Mouse (Mus musculus) urinary bladder, postnatal 36 days (tissue): ENCODE results near the gene Kif5c.

Experiments
- DNase-seq, 2 experiments: peaks; one replicate each; pipeline ENCODE4 v3.0.0; 2022; ENCODE audit warnings: low spot score in 2 of 2, mixed read lengths in 1 of 2

Kif5c gene

DNA sequence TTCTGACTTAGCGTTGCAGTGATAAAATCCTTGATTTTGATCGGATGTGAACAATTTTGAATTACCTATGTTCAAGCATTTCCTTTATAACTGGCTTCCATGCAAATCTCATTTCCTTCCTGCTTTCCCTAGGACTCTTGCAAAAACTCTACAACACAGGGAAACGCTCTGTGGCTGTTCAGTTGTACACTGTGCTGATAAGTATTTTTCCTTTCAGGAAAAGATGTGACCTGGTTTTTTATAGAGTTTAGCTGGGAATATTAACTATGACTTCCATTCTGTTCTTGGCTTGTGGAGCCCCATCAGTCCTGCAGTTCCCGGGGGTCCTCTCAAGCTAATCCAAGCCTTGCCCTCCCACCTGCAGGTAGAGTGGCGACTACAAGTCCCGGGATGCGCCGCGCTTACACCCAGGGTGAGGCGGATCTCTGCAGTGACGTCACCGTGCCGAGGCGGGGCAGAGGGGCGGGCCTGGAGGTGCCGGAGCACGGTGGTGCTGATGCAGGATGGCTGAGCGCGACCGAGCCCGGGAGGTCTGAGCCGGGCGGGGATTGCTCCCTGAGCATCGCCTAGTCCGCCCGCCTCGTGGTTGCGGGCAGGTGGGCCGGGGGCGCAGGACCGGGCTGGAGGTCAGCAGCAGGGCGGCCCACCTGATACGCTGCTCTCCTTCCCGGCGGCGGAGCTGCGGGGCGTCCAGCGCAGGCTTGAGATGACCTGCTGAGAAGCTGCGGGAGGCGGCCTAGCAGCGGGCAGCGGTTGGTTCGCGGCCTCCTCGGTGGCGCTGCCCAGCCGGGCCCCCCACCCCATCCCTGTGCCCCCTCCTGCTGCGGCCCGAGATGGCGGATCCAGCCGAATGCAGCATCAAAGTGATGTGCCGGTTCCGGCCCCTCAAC lies at the start of gene Kif5c:
Gene Kif5c, plus strand, starts transcription at position 470 of the 890 bp plus-strand sequence.
- peak; percentile 78 to 84 for DNase-seq

DNA sequence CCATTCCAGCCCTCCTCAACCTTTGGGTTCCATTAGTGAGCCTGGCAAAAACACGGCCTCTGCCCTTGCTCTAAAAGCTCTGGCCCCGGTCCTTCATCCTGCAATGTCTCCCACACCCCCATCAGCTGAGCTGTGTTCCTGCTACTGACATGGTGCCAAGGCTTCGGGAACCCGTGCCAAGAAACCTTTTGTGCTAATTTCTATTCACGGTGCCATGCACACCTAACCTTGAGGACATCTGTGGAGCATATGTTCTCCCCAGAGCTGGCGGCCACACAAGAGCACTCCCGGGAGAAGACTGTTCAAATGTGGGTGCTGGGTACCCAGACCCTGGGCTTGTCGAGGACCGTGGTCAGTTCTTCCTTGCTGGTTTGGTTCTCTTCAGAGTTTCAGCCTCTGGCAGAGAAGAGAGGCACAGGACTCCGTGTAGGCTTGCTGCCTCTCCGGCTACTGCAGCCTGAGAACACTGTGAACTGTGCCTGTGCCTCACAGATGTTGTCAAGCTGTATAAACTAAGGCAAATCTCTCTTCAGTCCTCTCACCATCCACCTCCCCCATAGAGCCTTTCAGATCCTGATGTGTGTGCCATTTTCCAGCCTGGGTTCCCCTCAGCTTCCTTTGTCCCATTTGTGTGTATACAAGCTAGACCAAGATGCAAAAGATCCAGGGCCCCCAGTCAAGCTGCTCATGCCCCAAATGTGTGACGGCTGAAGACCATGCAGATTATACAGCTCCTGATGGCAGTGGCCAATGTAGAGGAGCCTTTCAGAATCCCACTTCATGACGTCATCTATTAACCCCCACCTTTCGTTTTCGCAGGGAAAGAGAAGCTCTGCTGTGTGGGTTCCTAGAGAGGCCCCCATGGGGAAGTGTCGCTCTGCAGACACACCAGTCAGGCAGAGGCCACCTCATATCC lies 49.0 kb upstream of the Kif5c start:
- peak in 1 of 2 experiments; percentile 25 for DNase-seq

DNA sequence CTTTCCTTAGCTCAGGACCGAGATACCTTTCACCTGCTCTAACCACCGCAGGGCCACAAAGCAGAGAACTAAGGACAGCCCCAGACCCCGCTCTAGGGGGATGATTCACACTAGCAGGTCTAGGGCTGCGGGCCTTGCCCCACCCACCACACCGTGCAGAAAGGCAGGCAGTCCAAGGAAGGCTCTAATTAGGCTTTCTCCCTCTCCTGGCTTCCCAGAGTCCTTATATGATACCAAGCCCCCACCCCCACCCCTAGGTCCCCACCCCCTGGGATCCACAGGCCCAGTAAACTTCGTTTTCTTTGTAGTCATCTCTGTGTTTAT lies 48.4 kb upstream of the Kif5c start:
- no peak for DNase-seq

DNA sequence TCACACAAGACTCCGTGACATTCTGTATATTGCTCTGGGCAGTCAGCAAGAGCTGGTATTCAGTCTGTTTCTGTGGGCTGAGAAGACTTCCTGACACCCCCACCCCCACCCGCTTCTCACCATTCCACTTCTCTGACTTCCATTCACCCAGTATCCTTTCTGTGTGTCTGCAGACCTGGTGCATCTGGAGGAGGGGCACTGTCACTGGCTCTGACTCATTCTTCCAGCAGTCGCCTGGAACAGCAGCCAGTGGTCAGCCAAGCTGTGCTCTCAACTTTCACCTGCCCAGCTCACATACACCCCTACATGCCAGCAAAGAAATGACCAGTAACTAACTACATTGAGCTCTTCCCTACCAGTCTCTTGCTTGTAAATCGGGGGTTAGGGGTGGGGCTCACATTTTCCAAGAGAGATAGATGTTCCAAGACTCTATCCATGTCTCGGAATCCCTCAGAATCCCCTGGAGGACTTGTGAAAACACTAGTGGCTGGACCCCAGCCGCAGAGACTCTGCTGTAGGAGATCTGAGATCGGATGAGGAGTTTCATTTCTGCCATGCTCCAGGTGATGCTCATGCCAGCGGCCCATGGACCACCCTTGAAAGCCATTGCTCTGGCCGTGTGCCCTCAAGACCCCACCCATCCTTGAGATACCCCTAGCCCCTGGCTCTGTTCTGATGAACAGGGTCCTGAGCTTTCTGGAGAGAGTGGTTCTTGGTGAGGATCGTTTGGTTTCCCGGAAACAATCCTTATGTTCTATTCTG lies 47.8 kb upstream of the Kif5c start:
- no peak for DNase-seq

DNA sequence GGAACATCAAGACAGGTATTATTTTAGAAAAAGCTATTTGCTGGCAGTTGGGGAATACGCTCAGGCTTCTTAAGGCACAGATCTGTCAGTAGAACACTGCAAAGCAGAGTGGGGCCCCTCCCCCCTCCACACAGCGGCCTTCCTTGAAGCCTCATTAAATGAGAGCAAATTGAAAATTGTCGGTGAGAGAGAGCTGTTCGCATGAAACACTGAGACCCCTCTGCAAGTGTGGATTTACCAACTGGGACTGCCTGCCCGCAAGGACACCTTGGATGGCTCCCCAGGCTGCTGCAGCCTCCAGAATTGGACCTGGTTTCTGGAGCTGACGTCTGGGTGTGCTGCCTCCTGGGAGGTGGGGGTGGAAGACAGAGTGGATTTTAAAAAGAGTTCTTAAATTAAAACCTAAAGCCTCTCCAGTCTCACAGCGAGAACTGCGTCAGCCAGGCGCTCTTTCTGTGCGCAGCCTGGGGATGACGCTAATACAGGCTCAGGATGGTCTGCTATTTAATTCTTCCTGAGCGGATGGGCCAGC lies 46.9 kb upstream of the Kif5c start:
- no peak for DNase-seq

GRCm38 (mm10) chr2:49572684-49573083 lies 46.4 kb upstream of the Kif5c start:
- DNase-seq, result no peak

- no peak for DNase-seq
Measured at GRCm38 (mm10) chr2:49573282-49573681, 45.8 kb upstream of the Kif5c start.

- DNase-seq, result no peak
Measured at GRCm38 (mm10) chr2:49580585-49580984, 38.5 kb upstream of the Kif5c start.

GRCm38 (mm10) chr2:49582546-49582945 lies 36.6 kb upstream of the Kif5c start:
- no peak for DNase-seq

DNA sequence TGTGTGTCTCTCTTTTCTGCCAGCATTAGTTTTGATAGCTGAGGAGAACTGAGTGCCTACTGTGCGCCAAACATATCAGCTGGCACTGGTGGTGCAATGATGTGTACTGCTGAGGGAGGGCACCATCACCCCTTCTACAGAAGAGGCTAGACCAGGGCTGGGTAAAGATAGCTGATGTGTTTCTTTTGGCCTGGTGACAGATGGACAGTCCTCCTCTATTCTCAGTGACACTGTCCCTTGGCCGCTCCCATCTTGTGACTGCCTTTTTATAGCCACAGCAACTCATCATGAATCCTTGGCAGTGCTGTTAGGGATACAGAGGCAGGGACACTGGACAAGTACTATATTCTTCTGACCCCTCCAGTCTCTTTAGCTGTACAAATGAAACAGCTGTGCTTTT lies 35.8 kb upstream of the Kif5c start:
- no peak for DNase-seq

DNA sequence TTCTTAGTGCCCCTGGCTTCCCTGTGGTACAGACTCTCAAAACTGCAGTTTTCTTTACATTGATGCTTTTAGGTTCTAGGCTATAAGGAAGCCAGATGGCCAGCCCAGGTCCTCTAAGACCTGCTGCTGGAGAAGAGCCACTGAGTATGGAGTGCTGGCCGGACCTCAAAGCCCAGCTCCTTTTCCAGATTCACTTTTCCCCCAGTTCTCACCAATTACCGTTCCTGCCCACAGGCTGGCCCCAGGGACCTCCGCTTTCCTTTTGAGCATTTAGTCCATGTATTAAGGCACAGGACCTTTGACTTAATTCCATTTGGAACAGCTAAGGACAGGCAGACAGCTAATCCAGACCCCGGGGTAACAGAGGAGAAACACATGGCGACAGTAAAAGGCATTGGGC lies 28.6 kb upstream of the Kif5c start:
- DNase-seq, result peak in 1 of 2 experiments; percentile 20

DNA sequence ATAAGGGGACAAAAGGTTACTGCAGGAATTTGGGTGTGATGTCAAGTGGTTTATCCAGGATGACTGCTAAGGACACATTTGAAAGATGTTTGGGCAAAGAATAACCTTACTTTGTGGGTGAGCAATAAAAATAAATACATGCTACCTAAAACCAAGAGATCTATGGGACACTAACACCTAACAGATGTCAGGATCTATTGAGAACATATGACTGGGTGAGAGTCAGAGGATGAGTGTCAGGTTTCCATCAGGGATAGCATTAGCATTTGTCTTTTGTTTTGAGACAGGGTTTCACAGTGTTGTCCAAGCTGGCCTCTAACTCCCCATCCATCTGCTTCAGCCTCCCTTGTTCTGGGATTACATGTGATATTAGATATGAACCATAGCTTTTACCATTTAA lies 26.2 kb upstream of the Kif5c start:
- DNase-seq, result no peak

DNA sequence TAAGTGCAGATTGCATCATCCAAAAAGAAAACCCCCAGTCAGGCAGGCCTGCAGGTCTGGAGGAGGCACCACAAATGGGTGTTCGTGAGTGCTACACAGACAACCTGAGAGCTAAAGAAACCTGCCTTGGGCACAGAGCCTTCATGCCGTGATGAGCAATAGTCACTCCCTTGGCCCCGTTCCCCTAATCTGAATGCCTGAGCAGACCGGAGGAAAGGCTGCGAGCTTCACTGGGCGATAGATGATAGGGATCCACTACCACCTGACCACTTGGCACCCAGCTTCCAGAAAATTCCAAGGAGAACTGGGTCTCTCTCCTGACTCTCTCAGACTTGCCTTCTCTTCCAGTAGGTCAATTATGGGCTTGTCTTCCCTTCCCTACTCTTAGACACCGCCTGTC lies 24.2 kb upstream of the Kif5c start:
- peak in 1 of 2 experiments; percentile 20 for DNase-seq

GRCm38 (mm10) chr2:49596318-49596717 lies 22.8 kb upstream of the Kif5c start:
- DNase-seq, result no peak

DNA sequence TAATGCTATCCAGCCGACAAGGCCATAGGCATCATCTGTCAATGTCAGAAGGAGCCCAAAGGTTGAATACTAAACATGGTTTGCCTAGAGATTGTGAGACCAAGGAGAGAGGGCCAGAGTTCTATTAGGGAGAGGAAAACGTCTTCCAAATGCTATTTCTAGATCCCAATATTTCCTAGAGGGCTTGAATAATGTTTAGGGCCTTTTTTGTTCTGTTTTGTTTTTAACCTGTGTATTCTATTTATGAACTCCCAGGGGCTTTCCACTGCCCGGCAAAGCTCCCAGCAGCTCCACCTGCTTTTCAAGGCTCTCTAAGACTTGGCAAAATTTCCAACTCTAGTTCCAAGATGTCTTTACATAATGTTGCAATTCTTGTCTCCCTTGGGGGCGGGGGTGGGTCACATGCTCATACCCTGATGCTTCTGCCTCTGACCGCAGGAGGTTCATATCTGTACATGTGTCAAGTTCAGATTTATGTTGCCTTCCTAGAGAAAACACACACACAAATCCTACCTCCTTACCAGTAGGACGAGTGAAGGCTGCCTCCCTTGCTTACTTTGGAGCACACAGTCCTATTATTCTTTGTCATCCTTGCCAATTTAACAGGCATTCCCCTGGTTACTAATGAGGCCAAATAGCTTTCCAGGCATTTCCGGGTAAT lies 18.9 kb upstream of the Kif5c start:
- DNase-seq, result no peak

GRCm38 (mm10) chr2:49602791-49603349 lies 16.2 kb upstream of the Kif5c start:
- DNase-seq, result no peak

DNA sequence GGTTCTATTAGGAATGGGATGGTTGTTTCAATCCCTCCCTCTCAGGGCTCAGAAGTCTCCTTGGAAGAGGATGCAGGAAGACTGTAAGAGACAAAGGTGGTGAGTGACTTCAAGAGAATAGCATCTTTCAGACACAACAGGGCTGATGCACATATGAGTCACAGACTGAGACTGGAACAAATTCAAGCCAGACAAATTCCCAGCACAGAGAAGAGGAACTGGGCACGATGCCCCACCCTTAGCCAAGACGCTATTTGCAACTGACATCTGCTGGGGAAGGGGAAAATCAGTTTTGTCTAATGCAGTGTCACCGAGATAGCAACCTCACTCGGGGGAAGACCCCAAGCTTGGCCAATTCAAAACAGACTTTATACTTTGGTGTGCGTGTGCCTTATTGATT lies 9.5 kb upstream of the Kif5c start:
- no peak for DNase-seq

DNA sequence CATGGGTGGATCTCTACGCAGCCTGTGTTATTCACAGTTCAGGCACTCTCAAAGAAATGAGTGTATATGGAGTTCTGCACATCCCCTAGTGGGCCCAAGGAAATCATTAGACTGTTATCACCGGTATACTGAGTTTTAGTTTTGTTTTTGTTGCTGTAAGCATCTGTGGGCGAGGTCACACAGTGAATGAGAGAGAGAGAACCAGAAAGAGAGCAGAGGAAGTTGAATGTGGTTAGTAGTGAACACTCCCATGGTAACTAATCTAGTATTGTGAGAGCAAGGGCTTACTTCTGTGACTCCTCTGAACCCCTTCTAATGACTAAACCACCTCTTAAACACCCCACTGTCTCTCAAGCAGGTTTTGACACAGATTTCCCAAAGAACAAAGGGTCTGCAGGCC lies 2.3 kb upstream of the Kif5c start:
- no peak for DNase-seq

DNA sequence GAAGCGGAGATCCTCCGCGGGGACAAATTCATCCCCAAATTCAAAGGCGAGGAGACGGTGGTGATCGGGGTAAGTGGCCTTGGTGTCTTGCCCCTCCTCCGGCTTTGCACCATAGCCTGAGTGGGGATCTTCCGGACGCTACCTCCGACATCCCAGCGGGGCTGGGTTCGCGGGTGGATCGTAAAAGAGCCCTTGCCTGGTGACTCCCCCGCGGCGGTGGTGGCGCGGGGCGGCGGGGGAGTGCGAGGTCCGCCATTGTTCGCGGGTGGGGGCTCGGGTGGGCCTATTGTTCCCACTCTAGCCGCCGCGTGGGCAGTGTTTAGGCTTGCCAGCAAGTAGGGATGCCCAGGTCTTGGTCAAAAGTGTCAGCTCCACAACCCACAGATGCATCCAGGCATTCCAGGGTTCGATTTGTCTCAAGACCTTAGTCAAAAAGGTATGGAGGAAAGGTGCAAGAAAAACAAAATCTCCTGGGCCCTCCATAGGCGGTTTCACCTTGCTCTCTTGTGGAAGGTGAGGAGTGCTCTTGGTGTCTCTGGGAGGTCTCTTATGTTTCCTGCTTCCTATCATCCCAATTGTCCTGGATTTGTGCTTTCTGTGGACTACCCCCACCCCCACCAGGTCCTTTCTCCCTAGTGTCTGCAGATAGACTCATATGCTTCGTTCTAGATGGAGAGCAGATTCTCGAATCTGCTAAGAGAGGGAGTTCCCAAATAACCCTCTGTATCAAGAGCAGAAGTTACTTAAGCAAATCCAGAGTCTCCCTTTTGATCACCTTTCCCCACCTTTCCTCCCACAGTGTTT lies 823 bp downstream of the Kif5c start:
- no peak for DNase-seq

DNA sequence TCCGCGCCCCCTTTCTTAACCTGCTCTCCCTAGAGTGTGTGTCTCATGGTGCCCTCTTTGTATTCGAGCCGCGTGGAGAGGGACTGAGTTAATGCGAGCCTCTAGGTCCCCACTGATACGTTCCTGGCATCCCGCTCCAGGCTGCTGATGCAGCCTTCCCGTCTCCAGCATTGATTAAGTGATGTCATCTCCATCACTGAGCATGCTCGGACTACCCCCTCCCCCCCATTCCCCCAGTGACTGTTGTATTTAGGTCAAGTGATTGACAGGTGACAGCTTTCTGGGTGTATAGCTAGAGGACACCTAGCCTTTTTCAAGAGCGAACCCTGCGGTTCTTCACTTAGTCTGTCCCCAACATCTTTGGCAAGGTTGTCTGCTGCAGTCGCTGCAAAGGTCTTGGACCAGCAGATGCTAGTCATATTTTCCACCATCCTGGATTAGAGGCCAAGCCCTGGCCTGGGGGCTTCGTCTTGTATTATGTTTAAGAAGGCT lies 1.6 kb downstream of the Kif5c start:
- no peak for DNase-seq
